Mouse (Mus musculus): Measurements from ENCODE around the gene Ppef1.

DNA sequence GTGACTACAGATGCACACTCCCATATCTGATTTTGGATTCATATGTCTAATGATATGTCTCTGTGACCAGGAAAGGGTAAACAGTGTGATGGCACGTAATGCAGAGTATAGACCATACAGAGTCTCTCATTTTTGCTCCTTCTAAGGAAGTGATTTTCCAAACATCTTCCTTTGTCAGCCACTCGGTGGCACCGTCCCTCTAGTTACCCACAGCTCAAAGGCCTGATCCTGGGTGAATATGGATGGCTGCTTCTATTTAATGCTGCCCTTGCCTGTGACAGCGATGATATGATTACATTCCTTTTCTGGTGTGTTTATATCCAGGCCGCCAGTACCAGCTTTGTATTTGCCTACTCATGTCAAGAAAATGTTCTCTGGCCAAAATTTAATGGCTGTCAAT lies 152.0 kb downstream of the Ppef1 start:
- no peak for TF ChIP-seq POLR2A (IDR thresholded peaks at IDR 0.05; ENCODE audit: control insufficient read depth, extremely low read depth, insufficient read depth, low read length, poor library complexity)
- TF ChIP-seq CTCF (IDR thresholded peaks at IDR 0.05; ENCODE audit: borderline replicate concordance, control insufficient read depth, extremely low read depth, insufficient read depth, low read length, poor library complexity): no peak

All from thymus, adult 2 months (tissue).